Mouse (Mus musculus) bone marrow, adult 2 months (tissue): ENCODE results near the gene Ehd1. TPM values are rescaled to one million over a fixed set of nuclear protein-coding genes. Genes with fewer than 3 reads are reported as not detected.

Experiments
- H3K27ac ChIP-seq: fragments of 200-500 bp; 2 replicates; pipeline ENCODE4 v1.5.1; 2012; ENCODE audit warnings: low read depth, mild to moderate bottlenecking, control low read depth, inconsistent platforms, low read length; ENCODE audit not compliant: control insufficient read depth, poor library complexity, insufficient read depth
- H3K4me1 ChIP-seq: fragments of 200-500 bp; 2 replicates; pipeline ENCODE4 v1.6.1; 2011; ENCODE audit warnings: low read length; ENCODE audit not compliant: control insufficient read depth, insufficient read depth
- H3K4me3 ChIP-seq: fragments of 200-500 bp; replicated peaks from 2 replicates; pipeline ENCODE3; 2011; ENCODE audit warnings: mild to moderate bottlenecking, low read depth, low read length, control low read depth; ENCODE audit not compliant: control insufficient read depth
- CTCF ChIP-seq: fragments of 200-500 bp; IDR thresholded peaks from 2 replicates; pipeline ENCODE4 v1.5.1; 2011; ENCODE audit warnings: low read length, control low read depth; ENCODE audit not compliant: control insufficient read depth, insufficient read depth
- POLR2A ChIP-seq: fragments of 200-500 bp; IDR thresholded peaks from 2 replicates; pipeline ENCODE4 v1.6.1; 2011; ENCODE audit warnings: low read depth, mild to moderate bottlenecking, control low read depth, low read length, borderline replicate concordance; ENCODE audit not compliant: control insufficient read depth
- WGBS: fragments of 180-500 bp; shearing (Covaris S2); methylation state at CpG from one replicate; pipeline ENCODE4 v1.1.7; 2018; 5-methylcytosine and 5-hydroxymethylcytosine counted together
- polyA plus RNA-seq: library from polyadenylated mRNA; stranded (reverse); fragments of >200 nt; gene quantifications from 2 replicates; pipeline ENCODE4 v1.2.4, GENCODE M21; 2011; ENCODE audit warnings: low replicate concordance; ENCODE audit not compliant: missing spikeins, insufficient read depth, insufficient read length

The Ehd1 gene
- polyA plus RNA-seq, 1 experiment = 63.1 TPM

- 91% methylated on average over 5 of the region's 5 CpGs for WGBS
- H3K4me3 ChIP-seq = no peak overlapping the region
- H3K4me1 ChIP-seq = peaks cover under 1% of the 10 kb centered on the region; the same call in 1 of the 2 replicates
- 0 out of 2 replicates have a peak overlapping the region, but pooled peaks have one; percentile 9 for H3K27ac ChIP-seq
- TF ChIP-seq POLR2A = no peak
- no peak for TF ChIP-seq CTCF
Observed at GRCm38 (mm10) chr19:6292262-6292661, 15.7 kb downstream of the Ehd1 start.

GRCm38 (mm10) chr19:6294301-6294700 is 17.8 kb downstream of the Ehd1 start:
- Histone ChIP-seq H3K27ac (no peak overlapping the region), H3K4me3 (no peak overlapping the region), H3K4me1 (peaks cover 10% of the 10 kb centered on the region; the same call in 1 of the 2 replicates)
- 95% methylated on average over 17 of the region's 17 CpGs for WGBS
- TF ChIP-seq CTCF = no peak
- no peak for TF ChIP-seq POLR2A

- whole genome bisulfite sequencing = 67% methylated on average over 5 of the region's 5 CpGs
- TF ChIP-seq CTCF = no peak
- no peak for TF ChIP-seq POLR2A
- no peak overlapping the region for H3K4me3 ChIP-seq
- peaks cover 16% of the 10 kb centered on the region for H3K4me1 ChIP-seq
- peak overlapping the region; percentile 78 for H3K27ac ChIP-seq
Observed at GRCm38 (mm10) chr19:6296551-6297210, 20.2 kb downstream of the Ehd1 start.

GRCm38 (mm10) chr19:6297641-6298040 is 21.1 kb downstream of the Ehd1 start:
- peaks cover 16% of the 10 kb centered on the region for H3K4me1 ChIP-seq
- WGBS = 21% methylated on average over 9 of the region's 9 CpGs
- H3K4me3 ChIP-seq = no peak overlapping the region
- H3K27ac ChIP-seq = peak overlapping the region; percentile 78
- no peak for TF ChIP-seq POLR2A
- no peak for TF ChIP-seq CTCF

GRCm38 (mm10) chr19:6299003-6299402 is 22.5 kb downstream of the Ehd1 start:
- no peak overlapping the region for H3K4me3 ChIP-seq
- TF ChIP-seq CTCF = no peak
- H3K27ac ChIP-seq = peak overlapping the region; percentile 91
- 61% methylated on average over 4 of the region's 4 CpGs for WGBS
- peaks cover 16% of the 10 kb centered on the region for H3K4me1 ChIP-seq

GRCm38 (mm10) chr19:6299450-6300267 is 23.1 kb downstream of the Ehd1 start:
- WGBS = 28% methylated on average over 7 of the region's 7 CpGs

GRCm38 (mm10) chr19:6300402-6300841 is 23.9 kb downstream of the Ehd1 start:
- no peak overlapping the region for H3K4me3 ChIP-seq
- TF ChIP-seq CTCF = no peak
- no peak for TF ChIP-seq POLR2A
- H3K27ac ChIP-seq = peak overlapping the region; percentile 91
- peaks cover 16% of the 10 kb centered on the region for H3K4me1 ChIP-seq
- WGBS = 47% methylated on average over 7 of the region's 7 CpGs

More at GRCm38 (mm10) chr19:6299450-6300267, 23.1 kb downstream of the Ehd1 start:
- Histone ChIP-seq H3K4me3 (no peak overlapping the region), H3K27ac (peak overlapping the region; percentile 91), H3K4me1 (peaks cover 16% of the 10 kb centered on the region)
- peak; percentile 11; the same call in 1 of the 2 replicates for TF ChIP-seq POLR2A
- no peak for TF ChIP-seq CTCF

- no peak overlapping the region for H3K4me3 ChIP-seq
- 77% methylated on average over 5 of the region's 5 CpGs for WGBS
- H3K4me1 ChIP-seq = peaks cover 16% of the 10 kb centered on the region
- TF ChIP-seq CTCF = no peak
- TF ChIP-seq POLR2A = no peak
- no peak overlapping the region for H3K27ac ChIP-seq
Observed at GRCm38 (mm10) chr19:6302114-6302513, 25.6 kb downstream of the Ehd1 start.

GRCm38 (mm10) chr19:6302522-6302921 is 26.0 kb downstream of the Ehd1 start:
- no peak overlapping the region for H3K4me3 ChIP-seq
- TF ChIP-seq CTCF (no peak), POLR2A (no peak)
- no peak overlapping the region for H3K27ac ChIP-seq
- 7% methylated on average over 4 of the region's 4 CpGs for WGBS
- peaks cover 14% of the 10 kb centered on the region for H3K4me1 ChIP-seq
